Mouse (Mus musculus) myocyte (in vitro differentiated cells): ENCODE data around the gene Rab17.

Experiments used
- CEBPB ChIP-seq: IDR thresholded peaks from 2 replicates; pipeline ENCODE4 v1.6.1; 2011; ENCODE audit warnings: mild to moderate bottlenecking, moderate library complexity; ENCODE audit not compliant: poor library complexity, insufficient read depth, severe bottlenecking
- POLR2A ChIP-seq: IDR thresholded peaks from one replicate; pipeline ENCODE4 v1.6.1; 2011; ENCODE audit warnings: low read depth, mild to moderate bottlenecking, control low read depth, moderate library complexity; ENCODE audit not compliant: insufficient read length
- TCF12 ChIP-seq: IDR thresholded peaks from one replicate; pipeline ENCODE4 v1.6.1; 2011; ENCODE audit warnings: mild to moderate bottlenecking, control low read depth; ENCODE audit not compliant: poor library complexity, insufficient read depth, severe bottlenecking

DNA sequence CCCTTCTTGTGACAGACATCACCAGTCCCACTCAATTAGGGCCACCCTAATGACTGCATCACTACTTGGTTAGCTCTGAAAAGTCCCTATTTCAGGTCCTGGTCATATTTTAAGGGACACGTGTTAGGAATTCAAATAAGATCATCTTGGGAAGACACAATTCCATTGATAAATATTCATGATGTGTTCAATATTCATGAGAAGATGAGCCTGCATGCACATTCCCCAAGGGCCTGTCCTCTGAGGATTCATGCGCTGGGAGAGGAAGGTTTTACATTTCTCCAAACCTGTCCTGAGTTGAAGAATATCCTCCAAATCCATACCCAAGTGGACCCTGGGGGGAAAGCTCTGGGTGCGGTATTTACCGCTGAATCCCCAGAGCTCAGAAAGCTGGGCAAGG is 6.5 kb upstream of the Rab17 start:
- no peak for TF ChIP-seq POLR2A
- TF ChIP-seq TCF12 = no peak
- no peak for TF ChIP-seq CEBPB
